Mouse (Mus musculus) ES-Bruce4 (cell line): ENCODE data around the gene Trib3. TPM values are rescaled to one million over a fixed set of nuclear protein-coding genes. Genes with fewer than 3 reads are reported as not detected.

ENCODE experiments used
- H3K27ac ChIP-seq: 2 replicates; pipeline ENCODE4 v1.5.1; 2012; ENCODE audit warnings: low read length, inconsistent platforms; ENCODE audit not compliant: insufficient read depth
- H3K27me3 ChIP-seq: 2 replicates; pipeline ENCODE4 v1.6.1; 2012; ENCODE audit warnings: mild to moderate bottlenecking, low read length, inconsistent platforms; ENCODE audit not compliant: control insufficient read depth, poor library complexity, insufficient read depth, severe bottlenecking
- H3K36me3 ChIP-seq: 2 replicates; pipeline ENCODE4 v1.6.1; 2012; ENCODE audit warnings: inconsistent platforms, mild to moderate bottlenecking, low read length, moderate library complexity; ENCODE audit not compliant: control insufficient read depth, poor library complexity, insufficient read depth, severe bottlenecking
- H3K4me1 ChIP-seq: one replicate; pipeline ENCODE4 v1.8.1; 2011; ENCODE audit warnings: low read length; ENCODE audit not compliant: control insufficient read depth, insufficient read depth
- H3K4me3 ChIP-seq: 2 replicates; pipeline ENCODE4 v1.5.1; 2011; ENCODE audit warnings: low read depth, mild to moderate bottlenecking, low read length
- H3K9ac ChIP-seq: 2 replicates; pipeline ENCODE4 v1.6.1; 2012; ENCODE audit warnings: low read depth, mild to moderate bottlenecking, inconsistent platforms; ENCODE audit not compliant: poor library complexity, severe bottlenecking
- H3K9me3 ChIP-seq: replicated peaks from 2 replicates; pipeline ENCODE4 v1.6.1; 2012; ENCODE audit warnings: mild to moderate bottlenecking, low read length, inconsistent platforms; ENCODE audit not compliant: control insufficient read depth, poor library complexity, insufficient read depth, severe bottlenecking
- CTCF ChIP-seq: IDR thresholded peaks from one replicate; pipeline ENCODE4 v1.8.1; 2011; ENCODE audit warnings: low read depth, low read length
- EP300 ChIP-seq: IDR thresholded peaks from 2 replicates; pipeline ENCODE4 v1.6.1; 2011; ENCODE audit warnings: low read depth, low read length; ENCODE audit not compliant: insufficient read depth
- POLR2A ChIP-seq: IDR thresholded peaks from one replicate; pipeline ENCODE4 v1.8.1; 2011; ENCODE audit warnings: low read length; ENCODE audit not compliant: insufficient read depth
- polyA plus RNA-seq: library from polyadenylated mRNA; stranded (reverse); fragments of >200 nt; gene quantifications from 2 replicates; pipeline ENCODE4 v1.2.4, GENCODE M21; 2011; ENCODE audit warnings: low read depth; ENCODE audit not compliant: missing spikeins, insufficient read depth, insufficient read length

Gene Trib3
- polyA plus RNA-seq, 1 experiment = 12.3 TPM

DNA sequence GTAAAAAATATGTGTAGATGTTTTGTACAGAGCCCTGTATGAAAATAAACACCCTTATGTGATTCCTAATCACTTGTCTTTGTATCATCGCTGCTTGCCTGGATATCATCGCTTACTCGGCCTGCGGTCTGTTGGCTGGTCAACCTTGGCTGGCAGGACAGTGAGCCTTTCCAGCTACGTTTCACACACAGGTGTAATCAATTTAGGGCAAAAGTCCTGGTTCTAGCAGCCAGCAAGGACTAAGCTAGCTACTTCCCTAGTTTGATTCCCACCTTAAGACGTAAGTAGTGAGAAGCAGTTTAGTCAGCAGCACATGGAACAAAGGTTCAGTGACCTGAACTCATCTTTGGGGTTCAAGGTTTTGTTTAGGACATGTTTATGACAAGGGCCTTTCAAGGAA, 29.9 kb downstream of the Trib3 start:
- no peaks in the 10 kb centered on the region for H3K27me3 ChIP-seq
- no peak overlapping the region for H3K9ac ChIP-seq
- no peak overlapping the region for H3K27ac ChIP-seq
- H3K4me3 ChIP-seq = no peak overlapping the region
- H3K4me1 ChIP-seq = no peaks in the 10 kb centered on the region
- no peaks in the 10 kb centered on the region for H3K9me3 ChIP-seq
- no peak for TF ChIP-seq CTCF
- TF ChIP-seq POLR2A = no peak
- TF ChIP-seq EP300 = no peak
- peaks cover 13% of the 10 kb centered on the region for H3K36me3 ChIP-seq

GRCm38 (mm10) chr2:152312996-152313395, 30.8 kb downstream of the Trib3 start:
- no peak overlapping the region for H3K9ac ChIP-seq
- peaks cover 12% of the 10 kb centered on the region for H3K36me3 ChIP-seq
- no peak overlapping the region for H3K27ac ChIP-seq
- no peak for TF ChIP-seq EP300
- no peak for TF ChIP-seq CTCF
- TF ChIP-seq POLR2A = no peak
- H3K4me3 ChIP-seq = no peak overlapping the region
- H3K4me1 ChIP-seq = no peaks in the 10 kb centered on the region
- H3K9me3 ChIP-seq = no peaks in the 10 kb centered on the region
- H3K27me3 ChIP-seq = no peaks in the 10 kb centered on the region

DNA sequence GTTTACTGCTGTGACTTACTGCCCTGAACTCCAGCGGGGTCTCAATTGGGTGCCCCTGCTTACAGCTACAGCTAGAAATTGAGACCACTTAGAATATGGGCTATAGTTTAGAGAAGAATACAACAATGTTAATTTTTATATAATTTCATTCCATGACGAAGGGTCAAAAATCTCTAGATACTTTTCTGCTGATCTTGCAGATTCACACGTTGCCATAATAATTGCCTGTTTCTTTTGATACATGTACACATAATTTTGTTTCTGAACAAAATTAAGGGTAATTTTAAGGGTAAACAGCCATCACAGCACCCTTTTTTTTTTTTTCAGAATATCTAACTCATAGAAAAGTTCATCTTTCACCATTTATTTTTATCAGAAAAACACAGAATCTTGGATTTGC, 36.6 kb downstream of the Trib3 start:
- Histone ChIP-seq H3K4me1 (no peaks in the 10 kb centered on the region), H3K4me3 (no peak overlapping the region), H3K27ac (no peak overlapping the region), H3K9ac (no peak overlapping the region), H3K9me3 (no peaks in the 10 kb centered on the region), H3K36me3 (peaks cover 20% of the 10 kb centered on the region), H3K27me3 (no peaks in the 10 kb centered on the region)
- TF ChIP-seq EP300 = no peak
- no peak for TF ChIP-seq POLR2A
- TF ChIP-seq CTCF = no peak

DNA sequence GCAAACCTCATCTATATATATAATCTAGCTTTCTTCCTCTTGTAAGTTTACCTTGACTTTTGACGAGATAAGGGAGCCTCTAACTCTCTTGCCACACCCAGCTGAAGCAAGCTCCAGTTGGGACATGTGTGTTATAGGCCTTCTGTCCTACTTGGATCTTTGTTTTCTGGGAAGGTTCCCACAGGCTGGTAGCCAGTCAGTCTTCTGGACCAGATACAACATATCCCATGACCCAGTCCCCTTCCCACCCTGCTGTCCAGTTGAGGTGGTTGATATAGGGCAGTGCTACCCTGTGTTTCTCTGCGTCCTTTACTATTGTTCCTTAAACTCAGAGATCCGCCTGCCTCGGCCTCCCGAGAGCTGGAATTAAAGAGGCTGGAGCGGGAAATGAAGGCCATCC, 38.4 kb downstream of the Trib3 start:
- no peak overlapping the region for H3K9ac ChIP-seq
- peaks cover 21% of the 10 kb centered on the region for H3K36me3 ChIP-seq
- H3K4me1 ChIP-seq = no peaks in the 10 kb centered on the region
- TF ChIP-seq CTCF (no peak), EP300 (no peak), POLR2A (no peak)
- no peak overlapping the region for H3K4me3 ChIP-seq
- H3K27me3 ChIP-seq = no peaks in the 10 kb centered on the region
- H3K27ac ChIP-seq = no peak overlapping the region
- no peaks in the 10 kb centered on the region for H3K9me3 ChIP-seq

DNA sequence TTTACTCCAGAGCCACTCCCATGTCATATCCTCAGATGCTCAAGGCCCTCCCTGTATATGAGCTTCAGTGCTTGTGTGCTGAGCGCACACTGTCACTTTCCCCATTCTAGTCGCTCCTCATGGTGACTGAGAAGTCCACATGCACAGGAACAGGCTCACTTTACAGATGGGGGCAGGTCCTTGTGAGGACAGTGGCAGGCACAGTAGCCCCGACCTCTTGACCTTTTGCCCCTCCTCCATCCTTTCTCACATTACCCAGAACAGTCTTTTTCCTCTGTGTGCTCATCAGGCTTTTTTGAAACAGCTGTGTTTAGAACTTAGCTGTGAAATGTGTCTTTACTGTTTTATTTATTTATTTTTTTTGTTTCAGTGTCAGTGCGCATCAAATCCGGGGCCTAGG, 40.1 kb downstream of the Trib3 start:
- Histone ChIP-seq H3K4me1 (no peaks in the 10 kb centered on the region), H3K9me3 (no peaks in the 10 kb centered on the region), H3K9ac (no peak overlapping the region), H3K4me3 (no peak overlapping the region), H3K27me3 (no peaks in the 10 kb centered on the region), H3K36me3 (peaks cover 18% of the 10 kb centered on the region), H3K27ac (no peak overlapping the region)
- TF ChIP-seq CTCF (no peak), POLR2A (no peak), EP300 (no peak)

GRCm38 (mm10) chr2:152302862-152303261, 41.0 kb downstream of the Trib3 start:
- Histone ChIP-seq H3K4me1 (no peaks in the 10 kb centered on the region), H3K9ac (no peak overlapping the region), H3K9me3 (no peaks in the 10 kb centered on the region), H3K36me3 (peaks cover 11% of the 10 kb centered on the region), H3K4me3 (no peak overlapping the region), H3K27me3 (no peaks in the 10 kb centered on the region), H3K27ac (no peak overlapping the region)
- TF ChIP-seq POLR2A (no peak), EP300 (no peak), CTCF (no peak)
